Mouse (Mus musculus) midbrain, postnatal 0 days (tissue): ENCODE measurements around the gene Fbxo7. TPM values are rescaled to one million over a fixed set of nuclear protein-coding genes. Genes with fewer than 3 reads are reported as not detected.

Experiments used
- ATAC-seq: fragments of 200-750 bp; cut with Nextera tagmentation; 2 replicates; pipeline ENCODE4 v1.8.0; 2017; ENCODE audit warnings: moderate number of reproducible peaks, mild to moderate bottlenecking, moderate TSS enrichment, moderate library complexity; ENCODE audit not compliant: low FRiP score
- DNase-seq: peaks from one replicate; pipeline ENCODE4 v3.0.0-alpha.2; 2015; ENCODE audit warnings: low spot score
- H3K27ac ChIP-seq: fragments of 300-500 bp; sonication (generic); 2 replicates; pipeline ENCODE4 v1.5.1; 2014; ENCODE audit warnings: low read depth, mild to moderate bottlenecking, low read length, mixed read lengths
- H3K27me3 ChIP-seq: fragments of 300-500 bp; sonication (generic); 2 replicates; pipeline ENCODE4 v1.6.1; 2014; ENCODE audit warnings: low read length, control low read depth, mixed read lengths; ENCODE audit not compliant: insufficient read depth
- H3K36me3 ChIP-seq: fragments of 300-500 bp; sonication (generic); 2 replicates; pipeline ENCODE4 v1.6.1; 2014; ENCODE audit warnings: low read length, control low read depth, mixed read lengths; ENCODE audit not compliant: insufficient read depth
- H3K4me1 ChIP-seq: fragments of 300-500 bp; sonication (generic); 2 replicates; pipeline ENCODE4 v1.6.1; 2014; ENCODE audit warnings: mild to moderate bottlenecking, control low read depth, antibody characterized with exemption, low read length, mixed read lengths; ENCODE audit not compliant: insufficient read depth
- H3K4me2 ChIP-seq: fragments of 300-500 bp; sonication (generic); 2 replicates; pipeline ENCODE4 v1.6.1; 2014; ENCODE audit warnings: low read depth, mild to moderate bottlenecking, low read length, mixed read lengths; ENCODE audit not compliant: poor library complexity, severe bottlenecking
- H3K4me3 ChIP-seq: fragments of 300-500 bp; sonication (generic); 2 replicates; pipeline ENCODE4 v1.5.1; 2014; ENCODE audit warnings: low read depth, mild to moderate bottlenecking, low read length, moderate library complexity
- H3K9ac ChIP-seq: fragments of 300-500 bp; sonication (generic); replicated peaks from 2 replicates; pipeline ENCODE4 v1.6.1; 2014; ENCODE audit warnings: mild to moderate bottlenecking, low read length, moderate library complexity, mixed read lengths; ENCODE audit not compliant: poor library complexity, severe bottlenecking
- H3K9me3 ChIP-seq: fragments of 300-500 bp; sonication (generic); 2 replicates; pipeline ENCODE4 v1.6.1; 2016; ENCODE audit warnings: low read length, control low read depth
- CTCF ChIP-seq: IDR thresholded peaks from 2 replicates; pipeline ENCODE4 v1.5.1; 2016; ENCODE audit warnings: antibody characterized with exemption, mild to moderate bottlenecking
- WGBS: fragments of 180-500 bp; shearing (Covaris S2); extraction: QIAGEN DNeasy Blood & Tissue Kit; methylation state at CpG from one replicate; pipeline ENCODE4 v1.1.7; 2014; 5-methylcytosine and 5-hydroxymethylcytosine counted together
- polyA plus RNA-seq: library from polyadenylated mRNA; unstranded; fragments of >200 nt; fragmentation: Nextera tagmentation; extraction: Ambion mirVana; gene quantifications from 2 replicates; pipeline ENCODE4 v1.2.1, GENCODE M21; 2015
- total RNA-seq: library from RNA; depleted of rRNA; stranded (reverse); fragments of >200 nt; gene quantifications from 2 replicates; pipeline ENCODE4 v1.2.3, GENCODE M21; 2014

Gene Fbxo7
- total and polyA plus RNA-seq, 2 experiments from 2014 or later, result 19.6 to 26.1 TPM

GRCm38 (mm10) chr10:86047786-86048185, 26.0 kb downstream of the Fbxo7 start:
- Histone ChIP-seq H3K36me3 (peaks cover 8% of the 10 kb centered on the region; the same call in 1 of the 2 replicates), H3K9ac (no peak overlapping the region), H3K4me1 (no peaks in the 10 kb centered on the region), H3K27me3 (no peaks in the 10 kb centered on the region), H3K27ac (no peak overlapping the region), H3K4me2 (no peak overlapping the region), H3K9me3 (no peaks in the 10 kb centered on the region), H3K4me3 (no peak overlapping the region)
- ATAC-seq (no peak), DNase-seq (no peak)
- TF ChIP-seq CTCF, result no peak
- 86% methylated on average over 9 of the region's 9 CpGs for WGBS

DNA sequence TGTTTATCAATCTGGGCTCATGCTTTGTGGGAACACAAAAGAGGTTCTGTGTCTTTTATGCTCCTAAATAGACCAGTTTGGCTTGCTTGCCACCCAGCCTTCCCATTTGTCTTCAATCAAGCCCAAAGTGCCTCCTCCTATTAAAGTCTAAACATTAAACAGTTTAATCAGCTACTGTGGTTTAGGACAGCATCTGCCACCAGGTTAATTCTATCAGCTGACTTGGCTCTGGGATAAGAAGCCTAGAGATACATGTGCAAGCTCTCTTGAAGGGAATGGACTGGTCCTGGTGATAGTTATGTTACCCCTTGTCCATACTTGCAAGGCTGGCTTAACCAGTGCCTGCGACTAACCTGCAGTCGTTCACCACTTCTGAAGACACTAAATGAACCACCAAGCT, 28.8 kb downstream of the Fbxo7 start:
- DNase-seq, result no peak
- no peak overlapping the region for H3K4me2 ChIP-seq
- H3K9ac ChIP-seq, result no peak overlapping the region
- peaks cover 24% of the 10 kb centered on the region for H3K36me3 ChIP-seq
- no peak for TF ChIP-seq CTCF
- H3K27ac ChIP-seq, result no peak overlapping the region
- H3K4me1 ChIP-seq, result no peaks in the 10 kb centered on the region
- H3K9me3 ChIP-seq, result no peaks in the 10 kb centered on the region
- H3K27me3 ChIP-seq, result no peaks in the 10 kb centered on the region
- H3K4me3 ChIP-seq, result no peak overlapping the region
- no peak for ATAC-seq
- 85% methylated on average over 2 of the region's 2 CpGs for WGBS

DNA sequence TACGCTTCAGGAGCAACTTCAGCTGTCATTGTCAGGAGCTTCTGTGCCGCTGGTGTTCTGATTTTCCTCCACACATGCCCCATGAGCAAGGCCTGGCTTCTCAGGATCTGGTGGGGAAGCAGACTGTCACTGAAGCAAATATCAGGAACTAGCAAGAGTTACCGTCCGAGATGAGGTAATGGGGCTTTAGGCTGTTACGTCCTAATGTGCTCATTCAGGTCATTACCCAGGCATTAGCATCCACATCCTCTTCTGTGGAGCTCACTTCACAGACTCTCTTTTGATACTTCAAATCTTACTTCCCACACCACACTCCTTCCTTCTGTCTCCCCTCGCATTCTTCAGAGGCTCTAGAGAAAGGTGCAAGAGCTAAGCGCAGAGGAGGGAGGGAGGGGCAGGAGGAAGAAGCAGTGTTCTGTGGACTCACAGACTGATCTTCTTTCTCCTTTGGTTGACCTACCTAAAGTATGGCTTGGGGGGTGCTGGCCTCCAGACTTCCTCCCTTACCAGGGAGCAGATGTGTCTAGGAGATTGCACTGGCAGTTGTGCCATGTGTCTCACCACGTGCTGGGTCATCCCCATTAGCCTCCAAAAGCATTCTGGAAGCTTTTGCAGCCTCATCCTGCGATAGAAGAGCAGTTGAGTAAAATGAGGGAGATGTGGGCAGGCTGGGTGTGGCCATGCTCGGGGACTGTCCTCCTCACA, 31.2 kb downstream of the Fbxo7 start:
- Histone ChIP-seq H3K4me1 (no peaks in the 10 kb centered on the region), H3K27ac (no peak overlapping the region), H3K27me3 (no peaks in the 10 kb centered on the region), H3K9ac (no peak overlapping the region), H3K4me3 (no peak overlapping the region), H3K4me2 (no peak overlapping the region), H3K36me3 (peaks cover 37% of the 10 kb centered on the region), H3K9me3 (no peaks in the 10 kb centered on the region)
- no peak for DNase-seq
- 91% methylated on average over 10 of the region's 10 CpGs for WGBS
- no peak for TF ChIP-seq CTCF
- ATAC-seq, result no peak

DNA sequence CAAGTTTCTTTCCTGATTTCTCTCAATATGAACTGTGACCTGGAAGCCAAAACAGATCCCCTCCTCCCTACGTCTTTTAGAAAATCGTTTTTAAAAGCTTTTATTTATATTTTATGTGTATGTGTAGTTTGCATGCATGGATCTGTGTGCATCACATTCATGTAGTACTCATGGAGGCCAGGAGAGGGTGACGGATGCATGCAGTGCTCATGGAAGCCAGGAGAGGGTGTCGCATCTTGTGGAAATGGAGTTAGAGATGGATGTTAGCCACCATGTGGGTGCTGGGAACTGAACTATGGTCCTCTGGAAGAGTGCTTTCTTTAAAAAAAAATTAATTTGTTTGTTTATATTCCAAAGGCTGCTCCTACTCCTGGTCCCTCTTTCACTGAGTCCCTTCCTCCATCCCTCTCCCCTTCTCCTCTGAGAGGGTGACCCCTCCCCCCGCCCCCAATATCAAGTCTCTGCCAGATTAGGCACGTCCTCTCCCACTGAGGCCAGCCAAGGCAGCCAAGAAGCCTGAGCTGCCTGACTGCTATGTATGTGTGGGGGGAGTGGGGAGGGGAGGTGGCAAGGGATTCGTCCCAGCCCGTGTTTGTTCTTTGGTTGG, 34.6 kb downstream of the Fbxo7 start:
- Histone ChIP-seq H3K9ac (no peak overlapping the region), H3K36me3 (peaks cover 36% of the 10 kb centered on the region), H3K4me2 (no peak overlapping the region), H3K27ac (no peak overlapping the region), H3K4me1 (no peaks in the 10 kb centered on the region), H3K4me3 (no peak overlapping the region), H3K9me3 (no peaks in the 10 kb centered on the region), H3K27me3 (no peaks in the 10 kb centered on the region)
- ATAC-seq (no peak), DNase-seq (no peak)
- 85% methylated on average over 8 of the region's 8 CpGs for WGBS
- TF ChIP-seq CTCF, result peak; percentile 54

GRCm38 (mm10) chr10:86057286-86057685, 35.5 kb downstream of the Fbxo7 start:
- H3K27ac ChIP-seq, result no peak overlapping the region
- no peak overlapping the region for H3K9ac ChIP-seq
- H3K27me3 ChIP-seq, result no peaks in the 10 kb centered on the region
- 88% methylated on average over 11 of the region's 11 CpGs for whole genome bisulfite sequencing
- ATAC-seq, result no peak
- H3K4me2 ChIP-seq, result no peak overlapping the region
- DNase-seq, result no peak
- no peak for TF ChIP-seq CTCF
- no peaks in the 10 kb centered on the region for H3K9me3 ChIP-seq
- H3K4me1 ChIP-seq, result no peaks in the 10 kb centered on the region
- no peak overlapping the region for H3K4me3 ChIP-seq
- peaks cover 42% of the 10 kb centered on the region for H3K36me3 ChIP-seq

DNA sequence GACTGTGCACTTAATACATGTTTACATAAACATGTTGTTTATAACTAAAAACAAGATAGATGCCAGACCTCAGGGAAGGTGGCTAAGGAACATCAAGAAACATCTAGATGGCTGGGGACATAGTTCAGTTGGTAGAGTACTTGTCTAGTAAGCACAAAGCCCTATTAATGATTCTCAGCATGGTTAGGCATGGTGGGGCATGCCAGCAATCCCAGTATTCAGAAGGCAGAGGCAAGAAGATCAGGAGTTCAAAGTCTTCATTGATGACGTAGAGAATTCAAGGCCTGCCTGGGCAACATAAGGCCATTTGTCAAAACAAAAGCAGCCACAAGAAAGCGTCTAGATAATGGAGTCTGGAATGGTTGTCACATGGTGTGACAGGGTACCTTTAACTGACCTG, 35.9 kb downstream of the Fbxo7 start:
- Histone ChIP-seq H3K4me3 (no peak overlapping the region), H3K27ac (no peak overlapping the region), H3K4me2 (no peak overlapping the region), H3K27me3 (no peaks in the 10 kb centered on the region), H3K9ac (no peak overlapping the region), H3K4me1 (no peaks in the 10 kb centered on the region), H3K9me3 (no peaks in the 10 kb centered on the region), H3K36me3 (peaks cover 46% of the 10 kb centered on the region)
- TF ChIP-seq CTCF, result no peak
- ATAC-seq (no peak), DNase-seq (no peak)
- 60% methylated on average over 2 of the region's 2 CpGs for WGBS
